Mouse (Mus musculus): Measurements from ENCODE around the gene Hepacam. TPM values are rescaled to one million over a fixed set of nuclear protein-coding genes. Genes with fewer than 3 reads are reported as not detected.

The Hepacam gene
- polyA plus RNA-seq, 1 experiment from 2014 or later, result 0.04 TPM

GRCm38 (mm10) chr9:37421239-37421638 is 54.1 kb downstream of the Hepacam start:
- WGBS, result 20% methylated on average over 12 of the region's 12 CpGs
- Histone ChIP-seq H3K9me3 (replicated peaks) (no peaks in the 10 kb centered on the region), H3K4me3 (peak overlapping the region; percentile 42; the same call in 1 of the 2 replicates), H3K4me1 (peaks cover 19% of the 10 kb centered on the region), H3K27ac (no peak overlapping the region), H3K27me3 (ENCODE audit: low read depth, poor library complexity, severe bottlenecking) (peaks cover 47% of the 10 kb centered on the region), H3K36me3 (no peaks in the 10 kb centered on the region)
- no peak for DNase-seq (ENCODE audit: low spot score)

- Histone ChIP-seq H3K36me3 (no peaks in the 10 kb centered on the region), H3K27ac (no peak overlapping the region), H3K27me3 (ENCODE audit: low read depth, poor library complexity, severe bottlenecking) (peaks cover 82% of the 10 kb centered on the region), H3K4me1 (peaks cover 29% of the 10 kb centered on the region), H3K9me3 (replicated peaks) (no peaks in the 10 kb centered on the region), H3K4me3 (no peak overlapping the region)
- WGBS, result 12% methylated on average over 26 of the region's 26 CpGs
- DNase-seq (ENCODE audit: low spot score), result no peak
These were observed 62.2 kb downstream of the Hepacam start for GRCm38 (mm10) chr9:37429326-37429725.

- WGBS, result 1% methylated on average over 12 of the region's 12 CpGs
- Histone ChIP-seq H3K36me3 (no peaks in the 10 kb centered on the region), H3K4me3 (no peak overlapping the region), H3K27ac (no peak overlapping the region), H3K27me3 (ENCODE audit: low read depth, poor library complexity, severe bottlenecking) (peaks cover 95% of the 10 kb centered on the region), H3K4me1 (peaks cover 37% of the 10 kb centered on the region), H3K9me3 (replicated peaks) (no peaks in the 10 kb centered on the region)
- peak; percentile 91 for DNase-seq (ENCODE audit: low spot score)
These were observed 63.4 kb downstream of the Hepacam start for GRCm38 (mm10) chr9:37430582-37430981.

- H3K4me3 ChIP-seq, result peak overlapping the region; percentile 42; the same call in 1 of the 2 replicates
- H3K27ac ChIP-seq, result no peak overlapping the region
- peaks cover 37% of the 10 kb centered on the region for H3K4me1 ChIP-seq
- no peaks in the 10 kb centered on the region for H3K9me3 ChIP-seq (replicated peaks)
- H3K27me3 ChIP-seq (ENCODE audit: low read depth, poor library complexity, severe bottlenecking), result peaks cover 100% of the 10 kb centered on the region
- H3K36me3 ChIP-seq, result no peaks in the 10 kb centered on the region
- WGBS, result 2% methylated on average over 16 of the region's 17 CpGs
- peak; percentile 56 for DNase-seq (ENCODE audit: low spot score)
These were observed 65.0 kb downstream of the Hepacam start for GRCm38 (mm10) chr9:37432026-37432666.

GRCm38 (mm10) chr9:37432720-37433421 is 65.7 kb downstream of the Hepacam start, which contains the start of gene Robo3:
Gene Robo3, minus strand, starts transcription at chr9:37433246.
- H3K4me1 ChIP-seq, result peaks cover 37% of the 10 kb centered on the region
- no peaks in the 10 kb centered on the region for H3K9me3 ChIP-seq (replicated peaks)
- H3K4me3 ChIP-seq, result peak within 1 kb of the TSS; percentile 42
- H3K27ac ChIP-seq, result no peak within 1 kb of the TSS
- H3K27me3 ChIP-seq (ENCODE audit: low read depth, poor library complexity, severe bottlenecking), result peaks cover 99% of the 10 kb centered on the region
- under 1% methylated on average over 30 of the region's 40 CpGs for WGBS
- peak; percentile 57 for DNase-seq (ENCODE audit: low spot score)
- H3K36me3 ChIP-seq, result no peaks in the 10 kb centered on the region

GRCm38 (mm10) chr9:37433823-37434560 is 66.8 kb downstream of the Hepacam start:
- no peaks in the 10 kb centered on the region for H3K9me3 ChIP-seq (replicated peaks)
- H3K27me3 ChIP-seq (ENCODE audit: low read depth, poor library complexity, severe bottlenecking), result peaks cover 99% of the 10 kb centered on the region
- no peak overlapping the region for H3K27ac ChIP-seq
- no peak for DNase-seq (ENCODE audit: low spot score)
- 0 out of 2 replicates have a peak overlapping the region, but pooled peaks have one; percentile 42 for H3K4me3 ChIP-seq
- H3K4me1 ChIP-seq, result peaks cover 37% of the 10 kb centered on the region
- 2% methylated on average over 18 of the region's 18 CpGs for WGBS
- H3K36me3 ChIP-seq, result no peaks in the 10 kb centered on the region

GRCm38 (mm10) chr9:37434932-37435331 is 67.8 kb downstream of the Hepacam start:
- under 1% methylated on average over 14 of the region's 14 CpGs for WGBS
- H3K9me3 ChIP-seq (replicated peaks), result no peaks in the 10 kb centered on the region
- H3K4me1 ChIP-seq, result peaks cover 37% of the 10 kb centered on the region
- H3K27me3 ChIP-seq (ENCODE audit: low read depth, poor library complexity, severe bottlenecking), result peaks cover 95% of the 10 kb centered on the region
- no peak for DNase-seq (ENCODE audit: low spot score)
- no peaks in the 10 kb centered on the region for H3K36me3 ChIP-seq
- H3K4me3 ChIP-seq, result no peak overlapping the region
- no peak overlapping the region for H3K27ac ChIP-seq

GRCm38 (mm10) chr9:37435616-37436015 is 68.5 kb downstream of the Hepacam start:
- Histone ChIP-seq H3K36me3 (no peaks in the 10 kb centered on the region), H3K27me3 (ENCODE audit: low read depth, poor library complexity, severe bottlenecking) (peaks cover 88% of the 10 kb centered on the region), H3K27ac (no peak overlapping the region), H3K4me3 (no peak overlapping the region), H3K4me1 (peaks cover 36% of the 10 kb centered on the region), H3K9me3 (replicated peaks) (no peaks in the 10 kb centered on the region)
- DNase-seq (ENCODE audit: low spot score), result no peak
- WGBS, result 3% methylated on average over 4 of the region's 4 CpGs

Other genes starting within 250 kb of the Hepacam start
- gene Pknox2, start 219.9 kb upstream of the Hepacam start, polyA plus RNA-seq (2016; fragmentation: Nextera tagmentation; extraction: Ambion mirVana), result 6.2 and 11.7 TPM in 2 replicates
- gene Tmem218, start 159.1 kb upstream of the Hepacam start, polyA plus RNA-seq (2016; fragmentation: Nextera tagmentation; extraction: Ambion mirVana), result 6.5 and 10.4 TPM in 2 replicates
- gene Slc37a2, start 111.6 kb upstream of the Hepacam start, polyA plus RNA-seq (2016; fragmentation: Nextera tagmentation; extraction: Ambion mirVana), result 2.0 and 2.5 TPM in 2 replicates
- 8.3 and 8.8 TPM in 2 replicates for gene Ccdc15, start 18.9 kb upstream of the Hepacam start, polyA plus RNA-seq (2016; fragmentation: Nextera tagmentation; extraction: Ambion mirVana)
- gene Robo4, start 34.5 kb downstream of the Hepacam start, polyA plus RNA-seq (2016; fragmentation: Nextera tagmentation; extraction: Ambion mirVana), result 9.9 and 10.3 TPM in 2 replicates
- 0.10 TPM in 1 of 2 replicates, not detected in the other for gene Robo3, start 65.9 kb downstream of the Hepacam start, polyA plus RNA-seq (2016; fragmentation: Nextera tagmentation; extraction: Ambion mirVana)
- gene Msantd2, start 122.0 kb downstream of the Hepacam start, polyA plus RNA-seq (2016; fragmentation: Nextera tagmentation; extraction: Ambion mirVana), result 33.1 and 38.0 TPM in 2 replicates
- 33.7 and 34.3 TPM in 2 replicates for gene Esam, start 160.7 kb downstream of the Hepacam start, polyA plus RNA-seq (2016; fragmentation: Nextera tagmentation; extraction: Ambion mirVana)
- gene Vsig2, start 171.9 kb downstream of the Hepacam start, polyA plus RNA-seq (2016; fragmentation: Nextera tagmentation; extraction: Ambion mirVana), result 0.55 and 0.74 TPM in 2 replicates
- gene Nrgn, start 185.6 kb downstream of the Hepacam start, polyA plus RNA-seq (2016; fragmentation: Nextera tagmentation; extraction: Ambion mirVana), result 0.89 and 1.9 TPM in 2 replicates
- gene Siae, start 188.3 kb downstream of the Hepacam start, polyA plus RNA-seq (2016; fragmentation: Nextera tagmentation; extraction: Ambion mirVana), result 3.1 and 3.4 TPM in 2 replicates
- gene Spa17, start 246.4 kb downstream of the Hepacam start, polyA plus RNA-seq (2016; fragmentation: Nextera tagmentation; extraction: Ambion mirVana), result 5.4 and 6.4 TPM in 2 replicates